Mouse (Mus musculus) megakaryocyte, embryonic 14.5 days (primary cell): ENCODE measurements around the gene Eps8l2.

Experiments used
- FLI1 ChIP-seq: IDR thresholded peaks from 2 replicates; pipeline ENCODE4 v1.6.1; 2012; ENCODE audit warnings: low read length, inconsistent platforms, mixed read lengths
- GATA1 ChIP-seq: IDR thresholded peaks from 3 replicates; pipeline ENCODE4 v1.6.1; 2012; ENCODE audit warnings: mixed read lengths, low read length, inconsistent platforms, borderline replicate concordance

GRCm38 (mm10) chr7:141344787-141345186, 6.1 kb downstream of the Eps8l2 start:
- no peak for TF ChIP-seq GATA1
- TF ChIP-seq FLI1: no peak
